Mouse (Mus musculus) C2C12 (cell line): ENCODE results near the gene Stx19.

ENCODE experiments used
- CEBPB ChIP-seq: IDR thresholded peaks from one replicate; pipeline ENCODE4 v1.6.1; 2011; ENCODE audit warnings: low read depth, mild to moderate bottlenecking, control low read depth, moderate library complexity
- CTCF ChIP-seq: IDR thresholded peaks from one replicate; pipeline ENCODE4 v1.5.1; 2011; ENCODE audit not compliant: control insufficient read depth, insufficient read depth, insufficient read length
- MAX ChIP-seq: IDR thresholded peaks from one replicate; pipeline ENCODE4 v1.6.1; 2011; ENCODE audit warnings: mild to moderate bottlenecking, control low read depth
- MYOG ChIP-seq: IDR thresholded peaks from one replicate; pipeline ENCODE4 v1.6.1; 2011; ENCODE audit not compliant: control insufficient read depth, insufficient read length; ENCODE audit errors: extremely low read depth

DNA sequence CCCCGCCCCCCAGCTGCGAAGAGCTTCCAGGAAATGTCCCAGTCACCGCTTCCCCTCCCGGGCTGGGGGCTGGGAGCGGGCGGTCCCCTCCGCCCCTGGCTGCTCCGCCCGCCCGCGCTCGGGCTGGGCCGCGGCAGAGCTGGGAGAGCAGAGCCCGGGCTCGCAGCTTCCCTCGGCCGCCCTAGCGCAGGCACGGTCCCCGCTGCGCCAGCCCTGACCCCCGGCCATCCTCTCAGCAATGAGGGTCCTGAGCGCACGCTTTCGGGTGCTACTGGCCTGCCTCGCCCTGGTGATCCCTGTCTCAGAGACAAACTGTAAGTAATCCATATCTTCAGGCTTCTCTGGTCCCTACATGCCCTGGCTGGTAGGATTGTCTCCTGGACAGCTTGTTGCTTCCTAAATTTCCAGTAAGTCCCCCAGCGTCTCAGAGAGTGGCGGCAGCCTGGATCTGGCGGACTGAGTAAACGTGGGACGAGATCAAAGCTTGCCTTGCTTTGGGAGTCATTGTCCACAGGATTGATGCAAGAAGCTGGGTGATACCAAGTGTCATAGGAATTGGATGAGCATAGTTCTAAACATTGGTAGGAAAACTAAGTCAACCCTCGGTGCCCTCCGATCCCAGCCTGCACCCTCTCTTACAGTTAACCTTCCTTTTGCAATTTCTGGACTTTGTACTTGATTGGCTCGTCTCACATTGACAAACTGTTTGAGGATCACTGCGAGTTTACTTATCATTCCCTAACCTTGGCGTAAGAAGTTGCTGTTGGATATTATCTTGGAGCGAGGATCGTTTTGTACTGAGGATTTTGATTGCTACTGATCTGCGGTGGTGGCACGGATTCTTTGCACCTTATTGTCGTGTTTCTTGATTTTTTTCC is 40.0 kb downstream of the Stx19 start, which contains the start of gene Pros1:
- no peak for TF ChIP-seq CEBPB
- no peak for TF ChIP-seq CTCF
- TF ChIP-seq MYOG, result no peak
- TF ChIP-seq MAX, result no peak
